Mouse (Mus musculus) bone marrow macrophage, adult 2 months (primary cell): ENCODE results near the gene Myrip.

Experiments used
- CTCF ChIP-seq: IDR thresholded peaks from 2 replicates; pipeline ENCODE4 v1.5.1; 2012; ENCODE audit warnings: low read depth, mild to moderate bottlenecking, low read length, moderate library complexity
- POLR2A ChIP-seq: IDR thresholded peaks from 2 replicates; pipeline ENCODE4 v1.6.1; 2012; ENCODE audit warnings: mild to moderate bottlenecking, low read depth, low read length, borderline replicate concordance

DNA sequence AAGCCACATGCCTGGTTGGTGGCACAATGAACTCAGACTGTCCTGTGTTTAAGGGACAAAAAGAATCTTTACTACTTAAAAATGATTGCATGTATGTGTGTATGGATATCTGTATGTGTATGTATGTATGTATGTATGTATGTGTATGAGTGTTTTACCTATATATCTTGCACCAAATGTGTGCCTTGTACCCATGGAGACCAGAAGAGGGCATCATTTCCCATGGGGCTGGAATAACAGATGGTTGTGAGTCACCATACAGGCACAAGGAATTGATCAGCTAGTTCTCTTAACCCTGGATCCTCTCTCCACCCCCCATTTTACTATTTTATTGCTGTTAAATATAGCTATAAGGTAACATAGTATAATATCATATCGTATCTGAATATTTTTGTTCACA lies 4.4 kb upstream of the Myrip start:
- TF ChIP-seq CTCF = no peak
- TF ChIP-seq POLR2A = no peak
